Mouse (Mus musculus): Measurements from ENCODE around the gene Kif5c.

The Kif5c gene

DNA sequence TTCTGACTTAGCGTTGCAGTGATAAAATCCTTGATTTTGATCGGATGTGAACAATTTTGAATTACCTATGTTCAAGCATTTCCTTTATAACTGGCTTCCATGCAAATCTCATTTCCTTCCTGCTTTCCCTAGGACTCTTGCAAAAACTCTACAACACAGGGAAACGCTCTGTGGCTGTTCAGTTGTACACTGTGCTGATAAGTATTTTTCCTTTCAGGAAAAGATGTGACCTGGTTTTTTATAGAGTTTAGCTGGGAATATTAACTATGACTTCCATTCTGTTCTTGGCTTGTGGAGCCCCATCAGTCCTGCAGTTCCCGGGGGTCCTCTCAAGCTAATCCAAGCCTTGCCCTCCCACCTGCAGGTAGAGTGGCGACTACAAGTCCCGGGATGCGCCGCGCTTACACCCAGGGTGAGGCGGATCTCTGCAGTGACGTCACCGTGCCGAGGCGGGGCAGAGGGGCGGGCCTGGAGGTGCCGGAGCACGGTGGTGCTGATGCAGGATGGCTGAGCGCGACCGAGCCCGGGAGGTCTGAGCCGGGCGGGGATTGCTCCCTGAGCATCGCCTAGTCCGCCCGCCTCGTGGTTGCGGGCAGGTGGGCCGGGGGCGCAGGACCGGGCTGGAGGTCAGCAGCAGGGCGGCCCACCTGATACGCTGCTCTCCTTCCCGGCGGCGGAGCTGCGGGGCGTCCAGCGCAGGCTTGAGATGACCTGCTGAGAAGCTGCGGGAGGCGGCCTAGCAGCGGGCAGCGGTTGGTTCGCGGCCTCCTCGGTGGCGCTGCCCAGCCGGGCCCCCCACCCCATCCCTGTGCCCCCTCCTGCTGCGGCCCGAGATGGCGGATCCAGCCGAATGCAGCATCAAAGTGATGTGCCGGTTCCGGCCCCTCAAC, at the start of gene Kif5c:
Gene Kif5c, plus strand, starts transcription at position 470 of the 890 bp plus-strand sequence.
- no peak for DNase-seq (ENCODE audit: low read depth)

DNA sequence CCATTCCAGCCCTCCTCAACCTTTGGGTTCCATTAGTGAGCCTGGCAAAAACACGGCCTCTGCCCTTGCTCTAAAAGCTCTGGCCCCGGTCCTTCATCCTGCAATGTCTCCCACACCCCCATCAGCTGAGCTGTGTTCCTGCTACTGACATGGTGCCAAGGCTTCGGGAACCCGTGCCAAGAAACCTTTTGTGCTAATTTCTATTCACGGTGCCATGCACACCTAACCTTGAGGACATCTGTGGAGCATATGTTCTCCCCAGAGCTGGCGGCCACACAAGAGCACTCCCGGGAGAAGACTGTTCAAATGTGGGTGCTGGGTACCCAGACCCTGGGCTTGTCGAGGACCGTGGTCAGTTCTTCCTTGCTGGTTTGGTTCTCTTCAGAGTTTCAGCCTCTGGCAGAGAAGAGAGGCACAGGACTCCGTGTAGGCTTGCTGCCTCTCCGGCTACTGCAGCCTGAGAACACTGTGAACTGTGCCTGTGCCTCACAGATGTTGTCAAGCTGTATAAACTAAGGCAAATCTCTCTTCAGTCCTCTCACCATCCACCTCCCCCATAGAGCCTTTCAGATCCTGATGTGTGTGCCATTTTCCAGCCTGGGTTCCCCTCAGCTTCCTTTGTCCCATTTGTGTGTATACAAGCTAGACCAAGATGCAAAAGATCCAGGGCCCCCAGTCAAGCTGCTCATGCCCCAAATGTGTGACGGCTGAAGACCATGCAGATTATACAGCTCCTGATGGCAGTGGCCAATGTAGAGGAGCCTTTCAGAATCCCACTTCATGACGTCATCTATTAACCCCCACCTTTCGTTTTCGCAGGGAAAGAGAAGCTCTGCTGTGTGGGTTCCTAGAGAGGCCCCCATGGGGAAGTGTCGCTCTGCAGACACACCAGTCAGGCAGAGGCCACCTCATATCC, 49.0 kb upstream of the Kif5c start:
- no peak for DNase-seq (ENCODE audit: low read depth)

- DNase-seq (ENCODE audit: low read depth), result no peak
Observed at GRCm38 (mm10) chr2:49570778-49571101, 48.4 kb upstream of the Kif5c start.

DNA sequence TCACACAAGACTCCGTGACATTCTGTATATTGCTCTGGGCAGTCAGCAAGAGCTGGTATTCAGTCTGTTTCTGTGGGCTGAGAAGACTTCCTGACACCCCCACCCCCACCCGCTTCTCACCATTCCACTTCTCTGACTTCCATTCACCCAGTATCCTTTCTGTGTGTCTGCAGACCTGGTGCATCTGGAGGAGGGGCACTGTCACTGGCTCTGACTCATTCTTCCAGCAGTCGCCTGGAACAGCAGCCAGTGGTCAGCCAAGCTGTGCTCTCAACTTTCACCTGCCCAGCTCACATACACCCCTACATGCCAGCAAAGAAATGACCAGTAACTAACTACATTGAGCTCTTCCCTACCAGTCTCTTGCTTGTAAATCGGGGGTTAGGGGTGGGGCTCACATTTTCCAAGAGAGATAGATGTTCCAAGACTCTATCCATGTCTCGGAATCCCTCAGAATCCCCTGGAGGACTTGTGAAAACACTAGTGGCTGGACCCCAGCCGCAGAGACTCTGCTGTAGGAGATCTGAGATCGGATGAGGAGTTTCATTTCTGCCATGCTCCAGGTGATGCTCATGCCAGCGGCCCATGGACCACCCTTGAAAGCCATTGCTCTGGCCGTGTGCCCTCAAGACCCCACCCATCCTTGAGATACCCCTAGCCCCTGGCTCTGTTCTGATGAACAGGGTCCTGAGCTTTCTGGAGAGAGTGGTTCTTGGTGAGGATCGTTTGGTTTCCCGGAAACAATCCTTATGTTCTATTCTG, 47.8 kb upstream of the Kif5c start:
- peak; percentile 65 for DNase-seq (ENCODE audit: low read depth)

DNA sequence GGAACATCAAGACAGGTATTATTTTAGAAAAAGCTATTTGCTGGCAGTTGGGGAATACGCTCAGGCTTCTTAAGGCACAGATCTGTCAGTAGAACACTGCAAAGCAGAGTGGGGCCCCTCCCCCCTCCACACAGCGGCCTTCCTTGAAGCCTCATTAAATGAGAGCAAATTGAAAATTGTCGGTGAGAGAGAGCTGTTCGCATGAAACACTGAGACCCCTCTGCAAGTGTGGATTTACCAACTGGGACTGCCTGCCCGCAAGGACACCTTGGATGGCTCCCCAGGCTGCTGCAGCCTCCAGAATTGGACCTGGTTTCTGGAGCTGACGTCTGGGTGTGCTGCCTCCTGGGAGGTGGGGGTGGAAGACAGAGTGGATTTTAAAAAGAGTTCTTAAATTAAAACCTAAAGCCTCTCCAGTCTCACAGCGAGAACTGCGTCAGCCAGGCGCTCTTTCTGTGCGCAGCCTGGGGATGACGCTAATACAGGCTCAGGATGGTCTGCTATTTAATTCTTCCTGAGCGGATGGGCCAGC, 46.9 kb upstream of the Kif5c start:
- no peak for DNase-seq (ENCODE audit: low read depth)

GRCm38 (mm10) chr2:49572684-49573083, 46.4 kb upstream of the Kif5c start:
- no peak for DNase-seq (ENCODE audit: low read depth)

DNA sequence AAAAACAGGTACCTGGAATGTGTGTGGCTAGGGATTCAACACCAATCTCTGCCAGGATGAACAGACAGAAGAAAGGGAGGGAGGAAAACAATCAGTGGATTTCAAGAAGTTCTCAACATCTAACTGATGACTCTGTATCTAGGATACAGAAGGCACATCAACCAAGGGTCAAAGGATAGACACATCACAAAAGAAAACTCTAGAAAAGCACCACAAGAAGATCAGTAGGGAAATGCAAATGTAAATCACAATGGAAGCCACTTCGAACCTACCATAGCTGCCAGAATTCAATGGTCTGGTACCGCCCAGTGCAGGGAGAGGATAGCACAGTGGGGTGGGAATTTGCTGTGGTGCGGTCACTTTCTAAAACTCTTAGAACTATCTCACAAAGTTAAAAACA, 45.8 kb upstream of the Kif5c start:
- DNase-seq (ENCODE audit: low read depth), result no peak

DNA sequence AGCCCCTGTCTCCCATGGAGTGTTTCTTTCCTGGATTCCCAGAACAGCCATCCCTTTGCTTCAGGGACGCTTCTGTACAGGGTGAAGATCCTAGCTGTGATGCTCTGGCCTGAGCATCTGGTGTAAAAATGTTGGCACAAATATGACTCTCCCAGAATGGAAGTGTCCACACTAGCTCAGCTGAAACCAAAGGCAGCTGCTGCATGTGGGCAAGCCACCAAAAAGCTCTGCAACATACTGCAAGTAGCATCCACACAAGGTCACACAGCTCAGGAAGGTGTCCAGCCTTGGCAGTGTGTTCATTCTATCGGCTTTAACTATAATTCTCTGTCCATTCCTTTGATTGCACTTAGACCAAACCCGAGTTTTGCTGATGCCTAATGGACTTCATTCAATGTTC, 38.5 kb upstream of the Kif5c start:
- no peak for DNase-seq (ENCODE audit: low read depth)

GRCm38 (mm10) chr2:49582546-49582945, 36.6 kb upstream of the Kif5c start:
- DNase-seq (ENCODE audit: low read depth), result no peak

DNA sequence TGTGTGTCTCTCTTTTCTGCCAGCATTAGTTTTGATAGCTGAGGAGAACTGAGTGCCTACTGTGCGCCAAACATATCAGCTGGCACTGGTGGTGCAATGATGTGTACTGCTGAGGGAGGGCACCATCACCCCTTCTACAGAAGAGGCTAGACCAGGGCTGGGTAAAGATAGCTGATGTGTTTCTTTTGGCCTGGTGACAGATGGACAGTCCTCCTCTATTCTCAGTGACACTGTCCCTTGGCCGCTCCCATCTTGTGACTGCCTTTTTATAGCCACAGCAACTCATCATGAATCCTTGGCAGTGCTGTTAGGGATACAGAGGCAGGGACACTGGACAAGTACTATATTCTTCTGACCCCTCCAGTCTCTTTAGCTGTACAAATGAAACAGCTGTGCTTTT, 35.8 kb upstream of the Kif5c start:
- no peak for DNase-seq (ENCODE audit: low read depth)

DNA sequence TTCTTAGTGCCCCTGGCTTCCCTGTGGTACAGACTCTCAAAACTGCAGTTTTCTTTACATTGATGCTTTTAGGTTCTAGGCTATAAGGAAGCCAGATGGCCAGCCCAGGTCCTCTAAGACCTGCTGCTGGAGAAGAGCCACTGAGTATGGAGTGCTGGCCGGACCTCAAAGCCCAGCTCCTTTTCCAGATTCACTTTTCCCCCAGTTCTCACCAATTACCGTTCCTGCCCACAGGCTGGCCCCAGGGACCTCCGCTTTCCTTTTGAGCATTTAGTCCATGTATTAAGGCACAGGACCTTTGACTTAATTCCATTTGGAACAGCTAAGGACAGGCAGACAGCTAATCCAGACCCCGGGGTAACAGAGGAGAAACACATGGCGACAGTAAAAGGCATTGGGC, 28.6 kb upstream of the Kif5c start:
- no peak for DNase-seq (ENCODE audit: low read depth)

- DNase-seq (ENCODE audit: low read depth), result no peak
Observed at GRCm38 (mm10) chr2:49592926-49593325, 26.2 kb upstream of the Kif5c start.

GRCm38 (mm10) chr2:49594886-49595285, 24.2 kb upstream of the Kif5c start:
- DNase-seq (ENCODE audit: low read depth), result no peak

DNA sequence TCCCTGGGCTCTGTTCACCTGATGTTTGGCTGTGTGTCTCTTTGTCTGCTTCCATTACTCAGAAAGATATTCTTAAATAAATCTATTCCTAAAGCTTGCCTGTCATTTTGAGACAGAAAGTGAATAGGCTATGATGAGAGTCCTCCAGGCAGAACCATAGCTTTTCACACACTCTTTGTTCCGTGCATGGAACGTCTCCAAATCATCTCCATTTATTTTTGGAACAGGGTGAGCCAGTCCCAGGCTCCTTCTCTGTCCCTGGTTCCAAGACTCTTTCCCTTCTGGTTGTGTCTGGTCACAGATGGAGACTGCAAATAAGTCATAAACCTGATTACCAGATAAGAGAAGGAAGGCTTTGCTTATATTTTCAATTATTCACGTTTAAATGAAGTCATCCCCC, 22.8 kb upstream of the Kif5c start:
- no peak for DNase-seq (ENCODE audit: low read depth)

- DNase-seq (ENCODE audit: low read depth), result no peak
Observed at GRCm38 (mm10) chr2:49600021-49600681, 18.9 kb upstream of the Kif5c start.

GRCm38 (mm10) chr2:49602791-49603349, 16.2 kb upstream of the Kif5c start:
- DNase-seq (ENCODE audit: low read depth), result no peak

DNA sequence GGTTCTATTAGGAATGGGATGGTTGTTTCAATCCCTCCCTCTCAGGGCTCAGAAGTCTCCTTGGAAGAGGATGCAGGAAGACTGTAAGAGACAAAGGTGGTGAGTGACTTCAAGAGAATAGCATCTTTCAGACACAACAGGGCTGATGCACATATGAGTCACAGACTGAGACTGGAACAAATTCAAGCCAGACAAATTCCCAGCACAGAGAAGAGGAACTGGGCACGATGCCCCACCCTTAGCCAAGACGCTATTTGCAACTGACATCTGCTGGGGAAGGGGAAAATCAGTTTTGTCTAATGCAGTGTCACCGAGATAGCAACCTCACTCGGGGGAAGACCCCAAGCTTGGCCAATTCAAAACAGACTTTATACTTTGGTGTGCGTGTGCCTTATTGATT, 9.5 kb upstream of the Kif5c start:
- no peak for DNase-seq (ENCODE audit: low read depth)

DNA sequence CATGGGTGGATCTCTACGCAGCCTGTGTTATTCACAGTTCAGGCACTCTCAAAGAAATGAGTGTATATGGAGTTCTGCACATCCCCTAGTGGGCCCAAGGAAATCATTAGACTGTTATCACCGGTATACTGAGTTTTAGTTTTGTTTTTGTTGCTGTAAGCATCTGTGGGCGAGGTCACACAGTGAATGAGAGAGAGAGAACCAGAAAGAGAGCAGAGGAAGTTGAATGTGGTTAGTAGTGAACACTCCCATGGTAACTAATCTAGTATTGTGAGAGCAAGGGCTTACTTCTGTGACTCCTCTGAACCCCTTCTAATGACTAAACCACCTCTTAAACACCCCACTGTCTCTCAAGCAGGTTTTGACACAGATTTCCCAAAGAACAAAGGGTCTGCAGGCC, 2.3 kb upstream of the Kif5c start:
- DNase-seq (ENCODE audit: low read depth), result no peak

DNA sequence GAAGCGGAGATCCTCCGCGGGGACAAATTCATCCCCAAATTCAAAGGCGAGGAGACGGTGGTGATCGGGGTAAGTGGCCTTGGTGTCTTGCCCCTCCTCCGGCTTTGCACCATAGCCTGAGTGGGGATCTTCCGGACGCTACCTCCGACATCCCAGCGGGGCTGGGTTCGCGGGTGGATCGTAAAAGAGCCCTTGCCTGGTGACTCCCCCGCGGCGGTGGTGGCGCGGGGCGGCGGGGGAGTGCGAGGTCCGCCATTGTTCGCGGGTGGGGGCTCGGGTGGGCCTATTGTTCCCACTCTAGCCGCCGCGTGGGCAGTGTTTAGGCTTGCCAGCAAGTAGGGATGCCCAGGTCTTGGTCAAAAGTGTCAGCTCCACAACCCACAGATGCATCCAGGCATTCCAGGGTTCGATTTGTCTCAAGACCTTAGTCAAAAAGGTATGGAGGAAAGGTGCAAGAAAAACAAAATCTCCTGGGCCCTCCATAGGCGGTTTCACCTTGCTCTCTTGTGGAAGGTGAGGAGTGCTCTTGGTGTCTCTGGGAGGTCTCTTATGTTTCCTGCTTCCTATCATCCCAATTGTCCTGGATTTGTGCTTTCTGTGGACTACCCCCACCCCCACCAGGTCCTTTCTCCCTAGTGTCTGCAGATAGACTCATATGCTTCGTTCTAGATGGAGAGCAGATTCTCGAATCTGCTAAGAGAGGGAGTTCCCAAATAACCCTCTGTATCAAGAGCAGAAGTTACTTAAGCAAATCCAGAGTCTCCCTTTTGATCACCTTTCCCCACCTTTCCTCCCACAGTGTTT, 823 bp downstream of the Kif5c start:
- no peak for DNase-seq (ENCODE audit: low read depth)

DNA sequence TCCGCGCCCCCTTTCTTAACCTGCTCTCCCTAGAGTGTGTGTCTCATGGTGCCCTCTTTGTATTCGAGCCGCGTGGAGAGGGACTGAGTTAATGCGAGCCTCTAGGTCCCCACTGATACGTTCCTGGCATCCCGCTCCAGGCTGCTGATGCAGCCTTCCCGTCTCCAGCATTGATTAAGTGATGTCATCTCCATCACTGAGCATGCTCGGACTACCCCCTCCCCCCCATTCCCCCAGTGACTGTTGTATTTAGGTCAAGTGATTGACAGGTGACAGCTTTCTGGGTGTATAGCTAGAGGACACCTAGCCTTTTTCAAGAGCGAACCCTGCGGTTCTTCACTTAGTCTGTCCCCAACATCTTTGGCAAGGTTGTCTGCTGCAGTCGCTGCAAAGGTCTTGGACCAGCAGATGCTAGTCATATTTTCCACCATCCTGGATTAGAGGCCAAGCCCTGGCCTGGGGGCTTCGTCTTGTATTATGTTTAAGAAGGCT, 1.6 kb downstream of the Kif5c start:
- DNase-seq (ENCODE audit: low read depth), result no peak

All from 416B (cell line).